Mouse (Mus musculus) neural tube, embryonic 14.5 days (tissue): Measurements from ENCODE around the gene Tff1. TPM values are rescaled to one million over a fixed set of nuclear protein-coding genes. Genes with fewer than 3 reads are reported as not detected.

Experiments used
- ATAC-seq: fragments of 200-750 bp; cut with Nextera tagmentation; 2 replicates; pipeline ENCODE4 v1.8.0; 2017; ENCODE audit warnings: low read depth, mild to moderate bottlenecking, moderate TSS enrichment, moderate library complexity
- H3K27ac ChIP-seq: fragments of 300-500 bp; sonication (generic); 2 replicates; pipeline ENCODE4 v1.5.1; 2014; ENCODE audit warnings: low read depth, mild to moderate bottlenecking, control low read depth, low read length, moderate library complexity, mixed read lengths
- H3K27me3 ChIP-seq: fragments of 300-500 bp; sonication (generic); 2 replicates; pipeline ENCODE4 v1.6.1; 2014; ENCODE audit warnings: low read length; ENCODE audit not compliant: control insufficient read depth, insufficient read depth
- H3K36me3 ChIP-seq: fragments of 300-500 bp; sonication (generic); 2 replicates; pipeline ENCODE4 v1.6.1; 2014; ENCODE audit warnings: low read length, mixed read lengths; ENCODE audit not compliant: control insufficient read depth, insufficient read depth
- H3K4me1 ChIP-seq: fragments of 300-500 bp; sonication (generic); 2 replicates; pipeline ENCODE4 v1.6.1; 2014; ENCODE audit warnings: low read length; ENCODE audit not compliant: control insufficient read depth, insufficient read depth
- H3K4me2 ChIP-seq: fragments of 300-500 bp; sonication (generic); 2 replicates; pipeline ENCODE4 v1.6.1; 2014; ENCODE audit warnings: mild to moderate bottlenecking, low read depth, low read length, control low read depth
- H3K4me3 ChIP-seq: fragments of 300-500 bp; sonication (generic); 2 replicates; pipeline ENCODE4 v1.5.1; 2014; ENCODE audit warnings: low read depth, low read length, control low read depth, mixed read lengths
- H3K9ac ChIP-seq: fragments of 300-500 bp; sonication (generic); replicated peaks from 2 replicates; pipeline ENCODE4 v1.6.1; 2014; ENCODE audit warnings: low read depth, mild to moderate bottlenecking, control low read depth, low read length, mixed read lengths
- H3K9me3 ChIP-seq: fragments of 300-500 bp; sonication (generic); 2 replicates; pipeline ENCODE4 v1.6.1; 2016; ENCODE audit warnings: low read length; ENCODE audit not compliant: control insufficient read depth
- WGBS: fragments of 180-500 bp; shearing (Covaris S2); extraction: QIAGEN DNeasy Blood & Tissue Kit; methylation state at CpG from one replicate; pipeline ENCODE4 v1.1.7; 2014; 5-methylcytosine and 5-hydroxymethylcytosine counted together
- polyA plus RNA-seq: library from polyadenylated mRNA; unstranded; fragments of >200 nt; fragmentation: Nextera tagmentation; extraction: Ambion mirVana; gene quantifications from 2 replicates; pipeline ENCODE4 v1.2.1, GENCODE M21; 2014

The Tff1 gene
- polyA plus RNA-seq, 1 experiment from 2014 or later: not detected

DNA sequence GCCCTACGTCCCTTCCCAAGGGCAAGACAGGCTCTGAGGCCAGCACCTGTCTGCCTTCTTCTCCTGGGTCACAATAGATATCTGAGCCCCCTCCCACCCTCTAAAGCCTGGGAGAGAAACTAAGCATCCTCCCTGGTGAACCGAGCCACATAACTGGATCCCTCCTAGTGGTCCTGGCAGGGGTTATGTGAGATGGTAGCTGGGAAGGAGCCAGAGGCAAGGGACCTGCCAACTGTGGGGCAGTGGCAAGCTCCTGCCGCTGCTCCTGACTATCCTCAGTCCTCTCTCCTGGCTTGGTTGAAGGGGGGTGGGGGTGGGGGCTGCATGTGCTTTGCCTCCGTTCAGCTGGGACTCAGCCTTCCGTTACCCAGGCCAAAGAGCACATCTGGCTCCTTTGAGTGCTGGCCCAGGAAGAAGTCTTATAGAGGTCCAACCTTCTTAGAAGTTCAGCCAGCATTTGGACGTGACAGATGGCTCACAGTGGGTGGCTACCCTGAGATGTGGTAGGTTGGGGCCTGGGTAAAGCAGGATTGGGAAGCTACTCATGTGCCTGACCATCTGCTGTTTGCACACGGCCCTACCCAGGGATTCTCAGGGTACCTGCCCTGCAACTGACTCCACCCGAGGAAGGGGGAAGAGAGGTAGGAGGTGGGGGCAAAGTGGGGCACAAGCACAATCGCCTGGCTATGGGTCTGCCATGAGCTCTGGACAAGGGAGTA is 39.4 kb downstream of the Tff1 start:
- 46% methylated on average over 9 of the region's 9 CpGs for WGBS
- H3K27ac ChIP-seq: no peak overlapping the region
- H3K4me1 ChIP-seq: no peaks in the 10 kb centered on the region
- no peak overlapping the region for H3K4me2 ChIP-seq
- H3K4me3 ChIP-seq: no peak overlapping the region
- H3K9ac ChIP-seq: no peak overlapping the region
- no peak for ATAC-seq
- H3K27me3 ChIP-seq: no peaks in the 10 kb centered on the region
- H3K9me3 ChIP-seq: no peaks in the 10 kb centered on the region
- H3K36me3 ChIP-seq: no peaks in the 10 kb centered on the region

DNA sequence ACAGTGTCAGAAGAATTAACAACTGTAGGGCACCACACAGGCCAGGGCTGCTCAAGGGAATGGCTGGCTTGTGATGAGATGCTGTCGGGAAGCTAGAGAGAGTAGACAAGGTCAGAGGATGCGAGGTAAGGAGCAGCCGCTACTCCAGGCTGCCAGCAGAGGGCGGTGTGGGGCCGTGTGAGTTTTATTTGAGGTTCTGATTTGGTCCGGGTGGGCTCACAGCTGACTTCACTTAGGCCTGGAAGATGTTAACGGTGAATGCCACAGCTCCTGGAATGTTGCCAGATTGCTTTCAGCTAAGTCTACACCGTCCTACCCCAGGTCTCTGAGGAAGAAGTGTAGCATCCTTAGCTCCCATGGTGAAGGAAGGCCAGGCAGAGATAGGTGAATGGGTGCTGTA is 43.1 kb downstream of the Tff1 start:
- 13% methylated on average over 8 of the region's 8 CpGs for WGBS
- no peaks in the 10 kb centered on the region for H3K4me1 ChIP-seq
- H3K9ac ChIP-seq: no peak overlapping the region
- no peaks in the 10 kb centered on the region for H3K36me3 ChIP-seq
- H3K27ac ChIP-seq: no peak overlapping the region
- H3K4me3 ChIP-seq: no peak overlapping the region
- H3K4me2 ChIP-seq: no peak overlapping the region
- H3K27me3 ChIP-seq: no peaks in the 10 kb centered on the region
- H3K9me3 ChIP-seq: no peaks in the 10 kb centered on the region
- ATAC-seq: no peak

DNA sequence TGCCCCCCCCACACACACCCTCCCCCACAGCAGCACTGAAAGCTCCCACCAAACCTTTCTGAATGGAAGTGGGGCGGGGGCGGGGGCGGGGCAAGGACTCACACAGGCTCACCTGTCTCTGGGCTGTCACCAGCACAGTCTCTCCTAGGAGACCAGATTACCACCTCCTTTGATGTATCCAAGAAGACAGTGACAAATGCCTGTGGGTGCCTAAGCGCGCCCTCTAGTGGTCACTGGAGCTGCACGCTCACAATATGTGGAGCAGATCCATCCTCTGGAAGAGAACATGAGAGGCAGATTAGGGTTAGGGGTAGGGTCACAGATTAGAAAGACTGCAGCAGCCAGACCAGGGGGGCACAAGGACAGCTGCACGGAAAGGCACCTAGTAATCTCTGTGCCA is 45.6 kb downstream of the Tff1 start:
- Histone ChIP-seq H3K36me3 (no peaks in the 10 kb centered on the region), H3K27ac (no peak overlapping the region), H3K27me3 (no peaks in the 10 kb centered on the region), H3K4me2 (no peak overlapping the region), H3K4me1 (no peaks in the 10 kb centered on the region), H3K9me3 (no peaks in the 10 kb centered on the region), H3K9ac (no peak overlapping the region), H3K4me3 (no peak overlapping the region)
- ATAC-seq: peak; percentile 41; the same call in 1 of the 2 replicates
- 5% methylated on average over 7 of the region's 7 CpGs for WGBS

DNA sequence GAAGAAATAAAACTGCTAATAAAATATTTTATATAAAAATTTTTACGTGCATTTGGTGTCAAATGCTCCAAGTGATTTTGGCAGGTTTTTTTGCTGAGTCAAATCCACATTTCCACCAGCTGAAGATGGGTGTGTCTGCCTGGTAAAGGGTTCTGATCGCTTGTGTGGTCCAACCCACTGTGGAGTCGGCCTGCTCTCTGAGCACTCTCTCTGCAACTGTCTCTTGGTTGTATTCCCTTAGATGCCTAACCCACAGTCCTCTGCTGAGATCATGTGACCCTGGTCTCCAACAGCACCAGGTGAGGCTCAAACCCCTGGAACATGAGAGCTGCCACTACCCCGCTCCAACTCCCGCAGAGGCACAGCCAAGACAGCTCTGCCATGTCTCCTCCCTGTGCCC is 47.1 kb downstream of the Tff1 start:
- 88% methylated on average over 5 of the region's 5 CpGs for WGBS
- H3K27me3 ChIP-seq: no peaks in the 10 kb centered on the region
- ATAC-seq: no peak
- H3K9ac ChIP-seq: no peak overlapping the region
- H3K36me3 ChIP-seq: no peaks in the 10 kb centered on the region
- no peaks in the 10 kb centered on the region for H3K9me3 ChIP-seq
- no peaks in the 10 kb centered on the region for H3K4me1 ChIP-seq
- H3K4me2 ChIP-seq: no peak overlapping the region
- H3K27ac ChIP-seq: no peak overlapping the region
- no peak overlapping the region for H3K4me3 ChIP-seq

DNA sequence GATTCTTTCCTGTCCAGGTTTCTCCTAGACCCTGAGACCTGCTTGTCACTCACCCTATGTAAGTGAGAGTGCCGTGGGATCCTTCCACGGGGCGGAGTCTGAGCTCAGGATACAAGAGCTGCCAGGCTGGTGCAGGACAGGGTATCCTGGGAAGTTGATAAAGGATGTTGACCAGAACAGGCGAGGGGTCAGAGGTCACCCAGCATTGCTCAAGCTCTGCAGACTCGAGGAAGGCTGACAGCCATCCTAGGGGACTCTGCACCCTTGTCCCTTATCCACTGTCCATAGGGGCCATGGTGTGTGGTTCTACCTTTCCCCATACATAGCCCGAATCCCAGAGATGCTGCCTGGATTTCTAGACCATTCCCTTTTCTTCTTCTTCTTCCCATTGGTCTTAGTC is 49.0 kb downstream of the Tff1 start:
- Histone ChIP-seq H3K4me1 (no peaks in the 10 kb centered on the region), H3K9me3 (no peaks in the 10 kb centered on the region), H3K36me3 (0 out of 2 replicates have a peak, but pooled peaks cover 9% of the 10 kb centered on the region), H3K4me3 (no peak overlapping the region), H3K27me3 (no peaks in the 10 kb centered on the region), H3K9ac (no peak overlapping the region), H3K27ac (no peak overlapping the region), H3K4me2 (no peak overlapping the region)
- no peak for ATAC-seq
- WGBS: 82% methylated on average over 6 of the region's 6 CpGs

DNA sequence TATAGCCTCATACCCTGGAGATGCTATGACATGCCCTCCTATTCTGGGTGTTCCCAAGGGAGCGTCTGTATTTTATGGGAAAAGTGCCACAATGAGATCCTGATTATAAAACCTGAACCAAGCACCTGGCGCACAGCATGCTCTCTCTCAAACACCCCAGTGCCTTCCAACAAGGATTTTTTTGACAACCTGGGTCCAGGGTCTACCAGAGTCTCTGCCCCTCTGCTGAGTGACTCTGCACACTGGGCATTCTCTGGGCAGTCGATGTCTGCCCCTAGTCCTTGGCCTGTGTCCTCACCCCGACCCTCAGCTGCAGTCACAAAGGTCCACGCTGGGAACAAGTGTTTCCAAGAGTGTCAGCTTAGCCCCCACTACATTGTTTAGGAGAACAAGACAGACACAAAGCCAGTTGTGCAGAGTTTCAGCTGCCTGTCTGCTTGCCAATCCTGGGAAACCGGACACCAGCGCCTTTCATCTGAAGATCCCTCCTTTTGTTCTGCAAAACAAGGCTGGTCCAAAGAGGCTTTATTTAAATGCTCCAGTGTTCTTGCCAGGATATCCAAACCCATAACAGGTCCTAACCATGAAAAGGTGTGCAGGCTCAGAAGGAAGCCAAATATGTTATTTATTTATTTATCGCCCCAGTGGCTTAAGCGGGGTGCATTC is 51.8 kb downstream of the Tff1 start:
- no peak for ATAC-seq
- H3K4me3 ChIP-seq: no peak overlapping the region
- no peak overlapping the region for H3K27ac ChIP-seq
- 30% methylated on average over 9 of the region's 9 CpGs for WGBS
- H3K36me3 ChIP-seq: peaks cover 24% of the 10 kb centered on the region
- no peaks in the 10 kb centered on the region for H3K27me3 ChIP-seq
- H3K4me2 ChIP-seq: no peak overlapping the region
- H3K9ac ChIP-seq: no peak overlapping the region
- no peaks in the 10 kb centered on the region for H3K4me1 ChIP-seq
- H3K9me3 ChIP-seq: no peaks in the 10 kb centered on the region

Other genes starting within 250 kb of the Tff1 start
- not detected in 2 replicates for gene Umodl1, start 210.6 kb downstream of the Tff1 start, polyA plus RNA-seq
- 20.5 and 21.0 TPM in 2 replicates for gene Abcg1, start 107.6 kb downstream of the Tff1 start, polyA plus RNA-seq
- 1.9 TPM in 1 of 2 replicates, not detected in the other for gene Tff3, start 35.6 kb downstream of the Tff1 start, polyA plus RNA-seq
- gene Tff2, start 21.0 kb downstream of the Tff1 start, polyA plus RNA-seq: not detected in 2 replicates
- not detected in 2 replicates for gene Tmprss3, start 33.7 kb upstream of the Tff1 start, polyA plus RNA-seq
- 0.44 TPM in 1 of 2 replicates, not detected in the other for gene Ubash3a, start 42.6 kb upstream of the Tff1 start, polyA plus RNA-seq
- gene Rsph1, start 112.1 kb upstream of the Tff1 start, polyA plus RNA-seq: 2.0 and 3.3 TPM in 2 replicates
- gene Slc37a1, start 121.5 kb upstream of the Tff1 start, polyA plus RNA-seq: 10.1 and 10.5 TPM in 2 replicates
- 26.8 and 29.5 TPM in 2 replicates for gene Pde9a, start 220.9 kb upstream of the Tff1 start, polyA plus RNA-seq